Mouse (Mus musculus) mature B cell (primary cell): ENCODE results near the gene Zranb1.

ENCODE experiments used
- in situ Hi-C: fragments of 300-500 bp; cut with MboI; formaldehyde crosslinking; loops from 2 replicates; pipeline ENCODE4 v1.14.3; 2019

The Zranb1 gene

DNA sequence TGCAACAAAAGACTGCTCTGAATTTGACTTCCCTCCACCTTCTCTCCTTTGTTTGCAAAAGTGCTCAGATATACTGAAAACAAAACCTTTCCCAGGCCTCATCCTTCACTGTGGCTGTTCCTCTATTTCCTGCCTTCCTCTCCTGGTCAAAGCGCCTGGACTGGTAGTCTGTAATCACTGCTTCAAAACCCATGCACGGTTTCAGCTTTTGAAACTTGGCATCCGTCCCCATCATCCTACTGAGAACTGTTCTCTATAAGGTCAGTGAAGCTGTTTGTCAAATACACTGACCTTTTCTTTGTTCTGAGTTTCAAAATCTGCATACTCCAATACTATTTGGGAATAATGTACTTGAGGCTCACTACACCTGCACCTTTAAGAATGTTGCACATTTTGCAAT is 3.7 kb upstream of the Zranb1 start:
- in situ Hi-C loops = no loop called here

DNA sequence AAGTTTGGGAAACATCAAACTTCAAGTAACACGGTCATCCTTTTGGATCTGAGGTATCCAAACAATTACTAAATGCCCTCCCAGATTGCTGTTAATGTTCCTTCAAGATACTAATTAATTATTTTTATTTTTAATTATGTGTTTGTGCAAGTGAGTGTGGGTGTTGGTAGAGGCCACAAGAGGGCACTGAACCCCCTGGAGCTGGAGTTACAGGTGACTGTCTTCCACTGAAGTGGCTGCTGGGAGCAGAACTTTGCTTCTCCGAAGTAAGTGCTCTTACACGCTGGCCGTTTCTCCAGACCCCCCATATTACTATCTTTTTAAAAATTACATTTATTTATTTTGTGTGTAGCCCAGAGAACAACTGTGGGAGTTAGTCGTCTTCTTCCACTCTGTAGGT is 887 bp upstream of the Zranb1 start:
- in situ Hi-C loops = no loop called here

DNA sequence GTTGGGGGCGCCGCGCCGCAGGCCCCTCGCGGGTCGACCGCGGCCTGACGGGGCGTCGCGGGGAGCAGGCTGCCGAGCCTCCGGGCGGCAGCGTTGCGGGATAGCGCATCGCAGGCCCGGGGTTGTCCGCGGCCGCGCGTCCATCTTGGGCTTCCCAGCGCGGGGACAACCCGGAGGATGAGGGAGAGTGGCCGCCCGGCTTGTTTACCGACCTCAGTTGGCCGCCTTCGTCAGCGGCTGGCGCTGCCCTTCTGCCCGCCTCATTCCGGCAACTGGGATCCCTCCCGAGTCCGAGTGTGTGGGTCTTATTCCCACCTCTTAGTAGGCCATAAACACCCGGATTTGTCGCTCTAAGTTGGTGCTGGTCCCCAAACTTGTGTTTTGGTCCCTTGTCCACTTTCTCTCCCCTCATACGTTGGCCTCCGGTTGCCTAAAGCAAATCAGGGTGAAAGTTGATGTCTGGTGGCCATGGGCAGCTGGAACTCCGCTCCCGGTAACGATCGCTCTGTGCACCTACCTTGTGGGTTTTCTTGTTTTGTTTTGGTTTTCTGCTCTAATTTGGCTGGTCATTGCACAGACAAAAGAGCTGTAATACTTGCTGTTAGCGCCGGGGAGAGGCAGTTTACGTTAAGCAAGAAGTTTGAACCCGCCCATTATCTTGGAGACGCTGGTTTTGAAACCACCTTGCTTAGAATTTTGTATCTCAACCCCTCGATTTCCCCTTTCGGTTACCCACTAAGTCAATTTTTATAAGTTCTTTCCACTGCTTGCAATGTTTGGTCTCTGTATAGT is 814 bp downstream of the Zranb1 start:
- in situ Hi-C loops = no loop called here

DNA sequence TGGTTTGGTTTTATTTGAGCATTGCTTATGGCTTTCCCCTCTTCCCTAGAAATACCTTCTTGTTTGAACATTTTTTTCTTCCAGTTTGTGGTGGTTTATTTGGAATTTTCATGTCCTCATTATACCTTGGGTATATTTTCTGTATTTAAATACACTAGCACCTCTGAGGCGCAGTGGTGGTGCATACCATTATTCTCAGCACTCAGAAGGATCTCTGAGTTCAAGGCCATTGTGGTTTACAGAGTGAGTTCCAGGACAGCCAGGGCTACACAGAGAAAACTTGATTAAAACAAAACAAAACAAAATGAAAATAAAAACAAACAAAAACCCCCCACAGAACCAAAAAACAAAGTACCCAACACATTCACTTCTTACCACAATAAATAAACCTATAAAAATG is 2.4 kb downstream of the Zranb1 start:
- in situ Hi-C loops = no loop called here

DNA sequence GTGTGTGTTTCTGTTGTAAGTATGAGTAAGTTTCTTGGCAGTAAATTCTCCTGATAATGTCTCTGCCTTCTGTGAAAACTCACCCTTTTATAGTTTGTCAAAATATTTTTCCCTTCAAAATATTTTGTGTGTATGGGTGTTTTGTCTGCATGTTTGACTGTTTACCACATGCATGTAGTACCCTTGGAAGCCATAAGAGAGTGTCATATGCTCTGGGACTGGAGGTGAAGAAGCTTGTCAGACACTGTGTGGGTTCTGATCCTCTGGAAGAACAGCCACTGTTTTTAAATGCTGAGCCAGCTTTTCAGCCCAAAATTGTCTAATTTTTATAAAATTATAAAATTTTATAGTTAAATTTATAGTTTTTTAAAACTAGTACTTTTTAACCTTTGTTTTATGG is 3.8 kb downstream of the Zranb1 start:
- in situ Hi-C loops = no loop called here

DNA sequence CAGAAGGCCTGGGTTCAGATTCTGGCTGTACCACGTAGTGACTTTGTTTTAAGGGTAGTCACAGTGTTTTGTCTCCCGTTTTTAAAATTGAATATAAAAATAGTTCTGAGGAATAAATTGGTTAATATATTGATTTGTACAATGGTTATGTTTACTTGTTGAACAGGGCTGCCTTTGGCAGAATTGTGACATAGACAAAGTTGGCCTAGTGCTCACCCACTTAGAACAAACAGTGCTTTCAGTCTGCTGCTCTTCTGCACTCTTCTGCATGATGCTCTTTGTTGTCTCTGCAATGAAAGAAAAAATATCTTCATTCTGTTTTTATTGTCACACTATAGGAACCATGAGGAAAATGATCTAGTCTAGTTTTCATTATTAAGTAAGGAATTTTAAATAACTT is 8.2 kb downstream of the Zranb1 start:
- in situ Hi-C loops = no loop called here

DNA sequence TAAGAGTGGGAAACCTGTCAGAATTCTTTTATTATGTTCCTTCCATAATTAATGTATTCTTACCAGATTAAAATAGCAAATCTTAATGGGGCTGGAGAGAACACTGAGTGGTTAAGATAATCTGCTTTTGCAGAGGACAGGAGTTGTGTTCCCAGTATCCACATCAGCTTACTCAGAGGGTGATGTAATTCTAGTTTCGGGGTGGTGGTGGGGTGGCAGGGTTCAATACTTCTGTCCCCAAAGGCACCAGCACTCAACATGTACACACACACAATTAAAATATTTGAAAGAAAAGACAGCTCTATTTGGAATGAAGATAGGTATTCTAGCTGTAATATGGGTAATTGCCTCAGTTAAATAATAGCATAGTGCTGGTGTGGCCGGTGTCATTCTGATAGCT is 9.6 kb downstream of the Zranb1 start:
- in situ Hi-C loops = no loop called here

DNA sequence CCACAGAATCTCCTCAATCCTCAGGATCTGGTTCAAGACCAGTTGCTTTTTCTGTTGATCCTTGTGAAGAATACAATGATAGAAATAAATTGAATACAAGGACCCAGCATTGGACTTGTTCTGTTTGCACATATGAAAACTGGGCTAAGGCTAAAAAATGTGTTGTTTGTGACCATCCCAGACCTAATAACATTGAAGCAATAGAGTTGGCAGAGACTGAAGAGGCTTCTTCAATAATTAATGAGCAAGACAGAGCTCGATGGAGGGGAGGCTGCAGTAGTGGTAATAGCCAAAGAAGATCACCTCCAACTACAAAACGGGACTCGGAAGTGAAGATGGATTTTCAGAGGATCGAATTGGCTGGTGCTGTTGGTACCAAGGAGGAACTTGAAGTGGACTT is 19.0 kb downstream of the Zranb1 start:
- in situ Hi-C loops = no loop called here

DNA sequence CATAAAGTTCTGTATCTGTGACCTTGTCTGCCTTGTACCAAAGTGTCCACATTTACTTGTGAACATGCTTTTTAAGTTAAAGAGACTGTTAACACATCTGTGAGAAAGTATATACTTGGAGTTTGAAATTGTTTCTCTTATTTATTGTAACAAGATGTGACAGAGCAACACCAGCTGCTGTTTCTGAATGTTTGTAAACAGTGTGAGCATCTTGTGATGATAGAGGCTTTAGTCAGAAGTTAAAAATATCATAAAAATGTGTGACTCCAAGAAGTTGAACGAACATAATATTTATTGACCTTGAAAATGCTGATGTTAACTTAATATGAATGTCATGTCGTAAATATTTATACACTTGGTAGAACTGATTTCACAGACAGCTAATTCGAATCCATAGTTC is 19.7 kb downstream of the Zranb1 start:
- in situ Hi-C loops = no loop called here

DNA sequence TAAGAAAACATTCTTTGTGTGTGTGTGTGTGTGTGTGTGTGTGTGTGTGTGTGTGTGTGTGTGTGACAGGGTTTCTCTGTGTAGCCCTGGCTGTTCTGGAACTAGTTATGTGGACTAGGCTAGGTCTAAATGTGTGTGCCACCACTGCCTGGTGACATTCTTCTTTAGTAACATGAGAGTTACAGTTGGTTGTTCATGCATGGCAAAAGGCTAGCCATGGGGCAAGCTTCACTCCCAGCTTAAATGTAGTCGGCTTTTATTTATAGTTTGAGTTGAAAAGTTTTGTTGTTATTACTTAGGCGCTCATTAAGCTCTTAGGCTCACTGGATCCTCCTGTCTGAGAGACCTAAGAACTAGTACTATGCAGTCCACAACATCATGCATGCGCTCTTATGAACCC is 33.5 kb downstream of the Zranb1 start:
- in situ Hi-C loops = no loop called here

DNA sequence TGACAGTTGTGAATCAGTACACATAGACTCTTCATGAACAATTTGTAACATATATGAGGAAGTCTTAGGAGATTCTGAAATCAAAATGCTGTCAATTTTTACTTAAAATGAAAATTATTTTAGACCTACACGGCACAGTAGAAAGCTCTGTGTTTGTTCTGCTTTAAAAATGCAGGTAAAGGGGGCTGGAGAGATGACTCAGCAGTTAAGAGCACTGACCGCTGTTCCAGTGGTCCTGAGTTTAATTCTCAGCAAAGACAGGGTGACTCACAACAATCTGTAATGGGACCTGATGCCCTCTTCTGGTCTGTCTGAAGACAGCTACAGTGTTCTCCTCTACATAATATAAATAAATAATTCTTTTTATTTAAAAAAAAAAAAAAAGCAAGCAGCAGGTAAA is 34.8 kb downstream of the Zranb1 start:
- in situ Hi-C loops = no loop called here

DNA sequence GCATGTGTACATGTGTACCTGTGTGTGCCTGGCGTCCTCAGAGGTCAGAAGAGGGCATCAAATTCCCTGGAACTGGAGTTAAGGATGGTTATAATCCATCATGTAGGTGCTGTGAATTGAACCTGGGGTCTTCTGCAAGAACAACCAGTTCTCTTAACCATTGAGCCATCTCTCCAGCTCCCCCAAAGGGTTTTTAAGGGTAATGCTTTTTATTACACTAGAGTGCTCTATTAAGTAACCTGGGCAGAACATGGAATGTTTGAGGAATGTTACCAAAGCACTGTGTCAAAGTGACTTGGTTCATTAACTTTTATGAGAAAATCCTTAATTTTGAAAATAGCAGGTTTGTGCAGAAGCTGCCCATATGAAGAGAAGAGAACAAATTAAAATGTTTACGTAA is 41.1 kb downstream of the Zranb1 start:
- in situ Hi-C loops = no loop called here

DNA sequence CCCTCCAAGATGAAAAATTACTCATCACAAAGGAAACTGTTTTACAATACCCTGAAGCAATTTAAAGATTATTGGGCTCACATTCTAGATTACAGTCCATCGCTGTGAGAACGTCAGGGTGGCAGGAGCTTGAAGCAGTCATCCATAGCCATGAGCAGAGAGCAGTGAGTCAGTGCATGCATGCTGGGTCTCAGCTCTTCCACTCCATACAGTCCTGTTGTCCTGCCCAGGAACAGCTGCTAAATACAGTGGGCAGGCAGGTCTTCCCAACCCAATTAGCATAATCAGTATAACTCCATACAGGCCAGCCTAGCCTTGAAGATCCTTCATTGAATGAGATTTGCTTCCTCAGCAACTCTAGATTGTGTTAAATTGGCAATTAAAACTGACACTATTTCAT is 45.1 kb downstream of the Zranb1 start:
- in situ Hi-C loops = no loop called here

DNA sequence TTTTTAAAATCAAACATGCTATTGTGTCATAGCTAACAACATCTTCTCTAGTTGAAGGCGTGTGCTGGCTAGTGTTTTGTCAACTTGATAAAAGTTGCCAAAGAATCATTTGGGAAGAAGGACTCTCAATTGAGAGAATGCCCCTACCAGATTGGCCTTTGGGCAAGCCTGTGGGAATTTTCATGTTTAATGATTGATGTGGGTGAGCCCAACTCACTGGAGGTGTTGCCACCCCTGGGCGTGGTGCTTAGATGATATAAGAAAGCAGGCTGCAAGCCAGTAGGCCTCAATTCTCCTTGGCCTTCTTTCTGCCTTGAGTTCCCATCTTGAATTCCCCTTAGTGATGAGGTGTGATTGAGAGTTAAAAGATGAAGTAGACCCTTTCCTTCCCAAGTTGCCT is 47.0 kb downstream of the Zranb1 start:
- in situ Hi-C loops = no loop called here

DNA sequence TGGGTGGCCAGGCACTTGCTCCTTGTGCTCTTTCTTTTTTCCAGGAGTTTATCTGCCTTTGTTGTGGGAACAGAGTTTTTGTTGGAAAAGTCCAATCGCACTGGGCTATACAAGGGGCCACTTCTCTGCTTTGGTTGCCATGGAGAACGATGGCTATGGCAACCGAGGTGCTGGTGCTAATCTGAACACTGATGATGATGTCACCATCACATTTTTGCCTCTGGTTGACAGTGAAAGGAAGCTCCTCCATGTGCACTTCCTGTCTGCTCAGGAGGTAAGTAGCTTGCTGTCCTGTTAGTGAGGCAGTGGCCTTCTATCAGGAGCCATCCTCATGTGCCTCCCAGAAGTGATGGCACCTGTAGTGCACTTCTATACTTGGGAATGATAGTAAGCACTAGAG is 51.7 kb downstream of the Zranb1 start:
- in situ Hi-C loops = no loop called here

DNA sequence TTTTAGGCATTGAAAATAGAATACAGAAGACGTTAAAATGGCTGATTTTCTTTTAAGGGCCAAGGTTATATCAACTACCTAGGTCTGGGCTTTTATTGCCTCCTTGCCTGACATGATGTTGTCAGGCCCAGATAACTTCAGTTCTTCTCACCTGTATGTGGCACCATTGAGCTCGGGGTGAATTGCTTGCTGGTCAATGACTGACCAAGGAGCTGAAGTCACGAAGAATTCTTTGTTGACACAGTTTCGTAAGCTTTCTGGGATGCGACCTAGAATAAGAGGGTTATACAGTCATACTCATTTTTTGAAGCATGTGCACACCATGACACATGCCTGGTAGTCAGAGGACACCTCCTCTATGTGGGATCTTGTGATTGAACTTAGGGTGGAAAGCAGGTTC is 58.9 kb downstream of the Zranb1 start:
- in situ Hi-C loops = no loop called here

DNA sequence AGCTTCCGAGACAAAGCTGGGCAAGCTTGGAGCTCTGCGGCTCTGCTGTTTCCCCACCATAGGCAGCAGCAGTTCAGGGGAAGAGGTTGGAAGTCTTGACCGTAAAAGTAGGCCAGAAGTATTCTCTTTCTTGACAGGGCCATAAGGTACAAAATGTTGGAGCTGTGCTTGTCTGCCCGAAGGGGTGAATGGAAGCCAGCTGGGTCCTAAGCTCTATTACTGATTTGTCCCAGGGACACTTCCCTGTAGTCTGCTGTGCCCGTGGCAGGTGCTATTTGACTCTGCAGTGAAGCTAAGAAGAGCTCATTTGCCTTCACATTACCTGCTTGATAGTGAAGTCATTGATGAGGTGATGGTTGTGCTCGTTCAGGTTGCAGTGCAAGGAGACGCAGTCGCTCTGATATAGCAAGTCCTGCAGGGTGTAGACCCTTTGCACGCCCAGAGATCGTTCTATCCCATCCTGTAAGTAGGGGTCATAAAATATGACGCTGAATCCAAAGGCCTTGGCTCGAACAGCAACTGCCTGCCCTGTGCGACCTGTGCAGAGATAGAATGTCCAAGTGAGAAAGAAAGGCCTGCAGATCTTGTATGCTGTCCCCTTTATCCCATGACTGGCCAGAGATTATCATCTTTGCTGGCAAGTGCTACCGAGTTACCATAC is 60.4 kb downstream of the Zranb1 start:
- in situ Hi-C loops = no loop called here

DNA sequence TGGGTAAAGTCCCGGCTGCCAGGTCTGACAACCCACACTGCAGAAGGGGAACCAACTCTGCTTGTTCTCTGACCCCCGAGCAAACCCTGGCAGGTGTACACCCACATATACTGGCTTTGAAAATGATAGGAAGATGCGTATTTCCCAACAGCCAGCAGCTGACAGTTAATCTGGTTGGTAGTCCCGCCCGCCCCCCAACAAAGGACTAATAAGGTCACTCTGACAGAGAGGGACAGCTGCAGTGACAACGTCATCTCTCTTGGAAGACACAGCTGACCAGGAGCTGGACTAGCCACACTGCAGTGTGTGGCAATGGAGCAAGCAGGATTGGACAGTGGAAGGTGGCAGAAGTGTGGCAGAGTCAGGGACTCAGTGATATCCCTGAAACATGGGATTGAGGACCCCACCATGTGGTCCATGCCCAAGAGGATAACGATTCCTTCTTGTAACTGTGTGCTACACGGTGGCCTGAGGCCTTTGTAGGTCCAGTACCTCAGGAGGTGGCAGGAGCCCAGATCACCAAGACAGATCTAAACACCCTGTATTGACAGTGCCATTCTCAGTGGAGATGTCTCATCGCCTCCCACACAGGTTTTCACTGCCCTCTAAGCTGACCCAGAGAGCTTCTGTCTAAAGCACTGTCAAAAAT is 62.1 kb downstream of the Zranb1 start:
- in situ Hi-C loops = no loop called here

DNA sequence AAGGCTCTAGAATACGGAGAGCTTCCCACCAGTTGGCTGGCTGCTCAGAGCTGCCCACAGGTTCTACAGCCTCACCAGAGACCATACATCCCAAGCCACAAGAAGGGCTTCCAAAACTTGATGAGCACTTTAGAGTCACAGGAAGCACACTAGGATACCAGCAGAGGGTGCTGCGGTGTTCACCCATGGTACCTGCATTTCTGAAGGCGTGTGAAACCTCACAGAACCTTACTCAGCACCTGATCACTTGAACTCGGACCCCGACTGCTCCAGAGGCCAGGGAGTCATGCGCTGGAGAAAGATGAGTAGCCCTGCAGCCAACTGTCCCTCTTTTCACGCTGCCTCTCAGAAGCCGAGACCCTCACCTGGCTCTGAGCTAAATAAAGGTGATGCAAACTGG is 63.2 kb downstream of the Zranb1 start:
- in situ Hi-C loops = no loop called here

DNA sequence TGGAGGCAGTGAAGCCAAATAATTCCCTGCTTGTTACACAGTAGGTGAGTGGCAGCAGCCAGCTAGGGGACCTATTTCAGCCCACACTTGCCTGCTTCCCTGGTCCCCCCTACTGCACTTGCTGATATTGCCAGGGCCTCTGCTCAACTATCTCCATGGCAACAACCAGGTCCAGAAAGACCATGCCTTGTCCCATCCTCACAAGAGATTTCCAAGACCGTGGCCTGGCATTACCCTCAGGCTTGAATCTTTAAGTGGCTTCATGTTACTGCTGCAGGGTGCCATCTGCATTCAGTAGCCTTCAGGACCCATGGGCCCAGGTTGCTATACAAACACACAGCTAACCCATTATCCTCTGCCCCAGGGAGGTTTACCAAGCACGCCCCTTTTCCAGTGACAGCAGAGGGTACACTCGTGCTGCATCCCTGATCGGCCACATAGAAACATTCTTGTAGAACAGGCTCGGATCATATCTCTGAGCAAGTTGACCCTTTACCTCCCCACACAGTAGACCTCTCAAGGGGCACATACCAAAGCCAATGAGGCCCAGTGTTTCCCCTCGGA is 63.8 kb downstream of the Zranb1 start:
- in situ Hi-C loops = no loop called here

DNA sequence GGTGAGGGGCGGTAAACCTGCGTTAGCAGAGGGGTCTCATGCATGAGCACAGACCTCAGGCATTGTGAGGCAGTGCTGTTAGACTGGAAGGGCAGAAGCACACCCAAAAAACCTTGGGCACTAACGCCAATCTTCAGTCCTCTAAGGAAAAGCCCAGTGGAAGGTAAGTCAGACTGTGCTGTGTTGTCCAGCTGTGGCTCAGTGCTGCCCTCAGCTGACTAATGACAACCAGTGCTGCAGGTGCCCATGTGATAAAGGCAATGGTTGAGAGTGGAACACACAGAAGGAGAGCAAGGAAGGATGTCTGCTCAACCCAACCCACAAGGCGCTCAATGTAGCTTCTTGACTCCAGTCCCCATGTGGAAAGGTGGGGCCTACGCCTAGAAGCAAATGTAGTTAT is 65.4 kb downstream of the Zranb1 start:
- in situ Hi-C loops = no loop called here

DNA sequence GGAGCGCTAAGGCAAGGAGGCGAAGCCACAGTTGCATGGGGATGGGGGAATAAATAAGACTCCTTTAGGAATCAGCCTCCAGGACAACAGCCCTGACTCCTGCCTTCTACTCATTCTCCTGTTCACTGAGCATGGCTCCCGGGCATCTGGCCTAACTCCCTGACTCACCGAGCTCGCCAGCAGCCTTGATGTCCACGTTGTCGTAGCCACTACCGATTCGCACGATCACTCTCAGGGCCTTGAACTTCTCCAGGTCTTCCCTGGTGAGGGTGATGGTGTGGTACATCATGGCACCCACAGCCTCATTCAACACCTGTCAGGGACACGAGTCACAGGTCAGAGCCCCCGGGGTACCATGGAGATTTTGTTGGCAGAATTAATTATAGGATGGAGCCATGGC is 67.7 kb downstream of the Zranb1 start:
- in situ Hi-C loops = no loop called here

DNA sequence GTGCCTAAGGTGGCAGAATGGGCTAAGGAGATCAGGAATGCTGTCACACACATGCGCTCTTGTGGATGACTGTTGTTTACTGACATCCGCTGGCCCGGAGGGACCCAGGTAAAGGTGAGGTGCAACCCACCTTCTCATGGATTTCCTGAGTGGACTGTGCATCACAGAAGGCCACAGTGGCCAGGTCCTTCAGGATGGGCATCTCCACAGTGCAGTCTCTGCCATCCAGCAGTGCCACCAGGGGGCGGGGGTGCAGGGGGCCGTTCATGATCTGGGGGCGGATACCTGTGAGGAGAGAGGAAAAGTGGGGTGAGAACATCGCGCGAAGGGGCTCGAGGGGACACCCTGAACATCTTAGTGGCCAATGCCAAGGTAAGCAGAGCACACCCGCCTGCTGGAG is 68.1 kb downstream of the Zranb1 start:
- in situ Hi-C loops = no loop called here
